Mouse (Mus musculus) megakaryocyte, embryonic 14.5 days (primary cell): ENCODE measurements around the gene BC017158.

Experiments
- FLI1 ChIP-seq: IDR thresholded peaks from 2 replicates; pipeline ENCODE4 v1.6.1; 2012; ENCODE audit warnings: low read length, inconsistent platforms, mixed read lengths
- GATA1 ChIP-seq: IDR thresholded peaks from 3 replicates; pipeline ENCODE4 v1.6.1; 2012; ENCODE audit warnings: mixed read lengths, low read length, inconsistent platforms, borderline replicate concordance

DNA sequence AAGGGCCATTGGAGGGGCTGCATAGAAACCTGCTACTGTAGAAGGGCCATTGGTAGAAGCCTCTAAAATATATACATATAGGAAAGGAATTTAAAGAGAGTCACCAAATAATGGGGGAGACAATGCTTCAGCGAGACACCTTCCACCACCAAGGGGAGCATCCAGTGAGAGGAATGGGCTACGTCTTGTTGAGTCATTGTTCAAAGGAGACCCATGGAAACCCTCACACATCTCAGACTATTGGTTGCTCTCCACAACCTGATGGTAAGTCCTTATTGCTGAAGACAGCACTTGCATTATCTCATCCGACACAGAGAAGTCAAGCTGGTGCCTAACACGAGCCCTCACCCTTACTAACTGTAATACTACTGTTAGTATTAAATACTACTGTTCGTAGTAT is 42.2 kb downstream of the BC017158 start:
- TF ChIP-seq GATA1 (no peak), FLI1 (no peak)
